Mouse (Mus musculus) liver, embryonic 12.5 days (tissue): ENCODE results near the gene Eno2. TPM values are rescaled to one million over a fixed set of nuclear protein-coding genes. Genes with fewer than 3 reads are reported as not detected.
"Not testable (repeated sequence)": the region's sequence is repeated elsewhere in the genome, so short reads cannot be mapped to it uniquely, and the experiment has no call there.

Experiments used
- ATAC-seq: fragments of 200-750 bp; cut with Nextera tagmentation; 2 replicates; pipeline ENCODE4 v1.8.0; 2017; ENCODE audit warnings: moderate number of reproducible peaks, mild to moderate bottlenecking, moderate library complexity
- H3K27ac ChIP-seq: fragments of 300-500 bp; sonication (generic); 2 replicates; pipeline ENCODE4 v1.5.1; 2016; ENCODE audit warnings: mild to moderate bottlenecking
- H3K27me3 ChIP-seq: fragments of 300-500 bp; sonication (generic); replicated peaks from 2 replicates; pipeline ENCODE4 v1.6.1; 2016; ENCODE audit warnings: mild to moderate bottlenecking, moderate library complexity
- H3K36me3 ChIP-seq: fragments of 300-500 bp; sonication (generic); 2 replicates; pipeline ENCODE4 v1.6.1; 2016; ENCODE audit warnings: mild to moderate bottlenecking, moderate library complexity
- H3K4me1 ChIP-seq: fragments of 300-500 bp; sonication (generic); 2 replicates; pipeline ENCODE4 v1.6.1; 2016
- H3K4me2 ChIP-seq: fragments of 300-500 bp; sonication (generic); 2 replicates; pipeline ENCODE4 v1.6.1; 2016; ENCODE audit warnings: mild to moderate bottlenecking, moderate library complexity
- H3K4me3 ChIP-seq: fragments of 300-500 bp; sonication (generic); 2 replicates; pipeline ENCODE4 v1.5.1; 2016; ENCODE audit warnings: mild to moderate bottlenecking, moderate library complexity
- H3K9ac ChIP-seq: fragments of 300-500 bp; sonication (generic); 2 replicates; pipeline ENCODE4 v1.6.1; 2016; ENCODE audit warnings: mild to moderate bottlenecking, moderate library complexity
- H3K9me3 ChIP-seq: fragments of 300-500 bp; sonication (generic); replicated peaks from 2 replicates; pipeline ENCODE4 v1.6.1; 2016; ENCODE audit warnings: mild to moderate bottlenecking, moderate library complexity
- WGBS: fragments of 180-500 bp; shearing (Covaris S2); methylation state at CpG from one replicate; pipeline ENCODE4 v1.1.7; 2016; ENCODE audit not compliant: insufficient replicate concordance; 5-methylcytosine and 5-hydroxymethylcytosine counted together
- polyA plus RNA-seq: library from polyadenylated mRNA; unstranded; fragments of >200 nt; fragmentation: Nextera tagmentation; extraction: Ambion mirVana; gene quantifications from 2 replicates; pipeline ENCODE4 v1.2.1, GENCODE M21; 2016

The Eno2 gene
- polyA plus RNA-seq, 1 experiment from 2014 or later, result 0.77 TPM

- H3K27me3 ChIP-seq, result no peaks in the 10 kb centered on the region
- peaks cover 46% of the 10 kb centered on the region for H3K36me3 ChIP-seq
- H3K9me3 ChIP-seq, result no peaks in the 10 kb centered on the region
- peak overlapping the region; percentile 91 for H3K27ac ChIP-seq
- H3K4me3 ChIP-seq, result no peak overlapping the region
- ATAC-seq, result no peak
- whole genome bisulfite sequencing, result 80% methylated on average over 4 of the region's 4 CpGs
- peak overlapping the region; percentile 94; the same call in 1 of the 2 replicates for H3K4me2 ChIP-seq
- H3K9ac ChIP-seq, result no peak overlapping the region; the same call in 1 of the 2 replicates
- peaks cover 79% of the 10 kb centered on the region for H3K4me1 ChIP-seq
Observed at GRCm38 (mm10) chr6:124811403-124811665, 41.9 kb upstream of the Eno2 start.

- peak overlapping the region; percentile 84; the same call in 1 of the 2 replicates for H3K9ac ChIP-seq
- 76% methylated on average over 11 of the region's 11 CpGs for WGBS
- H3K27ac ChIP-seq, result peak overlapping the region; percentile 95
- H3K4me1 ChIP-seq, result peaks cover 85% of the 10 kb centered on the region
- H3K9me3 ChIP-seq, ATAC-seq, H3K27me3 ChIP-seq: not testable (repeated sequence)
- peak overlapping the region; percentile 72; the same call in 1 of the 2 replicates for H3K4me3 ChIP-seq
- H3K36me3 ChIP-seq, result peaks cover 41% of the 10 kb centered on the region
- H3K4me2 ChIP-seq, result peak overlapping the region; percentile 93
Observed at GRCm38 (mm10) chr6:124810566-124811402, 41.3 kb upstream of the Eno2 start.

- peaks cover 33% of the 10 kb centered on the region for H3K36me3 ChIP-seq
- no peak for ATAC-seq
- H3K27me3 ChIP-seq, result no peaks in the 10 kb centered on the region
- 41% methylated on average over 14 of the region's 14 CpGs for WGBS
- no peaks in the 10 kb centered on the region for H3K9me3 ChIP-seq
- H3K4me3 ChIP-seq, result peak overlapping the region; percentile 72
- H3K9ac ChIP-seq, result peak overlapping the region; percentile 84
- peak overlapping the region; percentile 95 for H3K27ac ChIP-seq
- peaks cover 86% of the 10 kb centered on the region for H3K4me1 ChIP-seq
- H3K4me2 ChIP-seq, result peak overlapping the region; percentile 93
Observed at GRCm38 (mm10) chr6:124809775-124810538, 40.5 kb upstream of the Eno2 start.

- no peaks in the 10 kb centered on the region for H3K9me3 ChIP-seq
- H3K27me3 ChIP-seq, result no peaks in the 10 kb centered on the region
- H3K36me3 ChIP-seq, result peaks cover 32% of the 10 kb centered on the region
- WGBS, result under 1% methylated on average over 35 of the region's 35 CpGs
- peak overlapping the region; percentile 95 for H3K27ac ChIP-seq
- H3K4me1 ChIP-seq, result peaks cover 86% of the 10 kb centered on the region
- ATAC-seq, result peak; percentile 48
- peak overlapping the region; percentile 84 for H3K9ac ChIP-seq
- H3K4me2 ChIP-seq, result peak overlapping the region; percentile 93
- H3K4me3 ChIP-seq, result peak overlapping the region; percentile 72
Observed at GRCm38 (mm10) chr6:124809052-124809774, 39.7 kb upstream of the Eno2 start.

GRCm38 (mm10) chr6:124808358-124809012 is 39.0 kb upstream of the Eno2 start, which contains the start of gene Spsb2:
Gene Spsb2 (plus strand): TSS chr6:124808661.
- Histone ChIP-seq H3K27ac (peak within 1 kb of the TSS; percentile 95), H3K4me3 (peak within 1 kb of the TSS; percentile 72), H3K36me3 (peaks cover 32% of the 10 kb centered on the region), H3K27me3 (no peaks in the 10 kb centered on the region), H3K9me3 (no peaks in the 10 kb centered on the region), H3K9ac (peak within 1 kb of the TSS; percentile 84), H3K4me1 (peaks cover 85% of the 10 kb centered on the region), H3K4me2 (peak within 1 kb of the TSS; percentile 93)
- whole genome bisulfite sequencing, result 3% methylated on average over 29 of the region's 29 CpGs
- peak; percentile 63 for ATAC-seq

GRCm38 (mm10) chr6:124807986-124808357 is 38.5 kb upstream of the Eno2 start:
- Histone ChIP-seq H3K4me3 (peak overlapping the region; percentile 72), H3K4me1 (peaks cover 88% of the 10 kb centered on the region), H3K27me3 (no peaks in the 10 kb centered on the region), H3K4me2 (peak overlapping the region; percentile 93), H3K27ac (peak overlapping the region; percentile 95), H3K9ac (peak overlapping the region; percentile 84), H3K36me3 (peaks cover 32% of the 10 kb centered on the region), H3K9me3 (no peaks in the 10 kb centered on the region)
- 64% methylated on average over 5 of the region's 6 CpGs for WGBS
- no peak for ATAC-seq

GRCm38 (mm10) chr6:124807366-124807765 is 37.9 kb upstream of the Eno2 start:
- H3K27me3 ChIP-seq, result no peaks in the 10 kb centered on the region
- 69% methylated on average over 4 of the region's 4 CpGs for whole genome bisulfite sequencing
- H3K36me3 ChIP-seq, result peaks cover 26% of the 10 kb centered on the region
- H3K4me3 ChIP-seq, result no peak overlapping the region
- H3K4me2 ChIP-seq, result 0 out of 2 replicates have a peak overlapping the region, but pooled peaks have one; percentile 93
- peaks cover 88% of the 10 kb centered on the region for H3K4me1 ChIP-seq
- H3K9me3 ChIP-seq, result no peaks in the 10 kb centered on the region
- peak overlapping the region; percentile 95 for H3K27ac ChIP-seq
- no peak for ATAC-seq
- H3K9ac ChIP-seq, result no peak overlapping the region

GRCm38 (mm10) chr6:124806446-124807140 is 37.1 kb upstream of the Eno2 start:
- peak overlapping the region; percentile 64 for H3K4me3 ChIP-seq
- peak overlapping the region; percentile 49 for H3K9ac ChIP-seq
- no peaks in the 10 kb centered on the region for H3K27me3 ChIP-seq
- H3K27ac ChIP-seq, result peak overlapping the region; percentile 90
- 75% methylated on average over 7 of the region's 7 CpGs for WGBS
- H3K9me3 ChIP-seq, result no peaks in the 10 kb centered on the region
- H3K36me3 ChIP-seq, result peaks cover 19% of the 10 kb centered on the region
- peak overlapping the region; percentile 92 for H3K4me2 ChIP-seq
- no peak for ATAC-seq
- peaks cover 81% of the 10 kb centered on the region for H3K4me1 ChIP-seq

GRCm38 (mm10) chr6:124805341-124806321 is 36.2 kb upstream of the Eno2 start:
- peak overlapping the region; percentile 64 for H3K4me3 ChIP-seq
- peaks cover 9% of the 10 kb centered on the region for H3K36me3 ChIP-seq
- H3K27ac ChIP-seq, result peak overlapping the region; percentile 90
- peak overlapping the region; percentile 71 for H3K9ac ChIP-seq
- peak; percentile 73 for ATAC-seq
- H3K27me3 ChIP-seq, result no peaks in the 10 kb centered on the region
- 4% methylated on average over 34 of the region's 34 CpGs for WGBS
- no peaks in the 10 kb centered on the region for H3K9me3 ChIP-seq
- peaks cover 71% of the 10 kb centered on the region for H3K4me1 ChIP-seq
- peak overlapping the region; percentile 92 for H3K4me2 ChIP-seq

- no peaks in the 10 kb centered on the region for H3K36me3 ChIP-seq
- WGBS, result 59% methylated on average over 3 of the region's 3 CpGs
- H3K4me1 ChIP-seq, result peaks cover 58% of the 10 kb centered on the region
- no peak overlapping the region for H3K4me2 ChIP-seq
- no peak overlapping the region for H3K4me3 ChIP-seq
- no peak for ATAC-seq
- H3K27me3 ChIP-seq, result no peaks in the 10 kb centered on the region
- peak overlapping the region; percentile 90; the same call in 1 of the 2 replicates for H3K27ac ChIP-seq
- H3K9me3 ChIP-seq, result no peaks in the 10 kb centered on the region
- H3K9ac ChIP-seq, result no peak overlapping the region
Observed at GRCm38 (mm10) chr6:124804341-124804740, 34.9 kb upstream of the Eno2 start.
